Mouse (Mus musculus) liver, embryonic 14.5 days (tissue): ENCODE measurements around the gene Otud6a.

ENCODE experiments used
- CTCF ChIP-seq: IDR thresholded peaks from 2 replicates; pipeline ENCODE4 v1.5.1; 2016; ENCODE audit warnings: antibody characterized with exemption, low read depth, control low read depth
- EP300 ChIP-seq: IDR thresholded peaks from 2 replicates; pipeline ENCODE4 v1.6.1; 2016; ENCODE audit warnings: antibody characterized with exemption, low read depth

DNA sequence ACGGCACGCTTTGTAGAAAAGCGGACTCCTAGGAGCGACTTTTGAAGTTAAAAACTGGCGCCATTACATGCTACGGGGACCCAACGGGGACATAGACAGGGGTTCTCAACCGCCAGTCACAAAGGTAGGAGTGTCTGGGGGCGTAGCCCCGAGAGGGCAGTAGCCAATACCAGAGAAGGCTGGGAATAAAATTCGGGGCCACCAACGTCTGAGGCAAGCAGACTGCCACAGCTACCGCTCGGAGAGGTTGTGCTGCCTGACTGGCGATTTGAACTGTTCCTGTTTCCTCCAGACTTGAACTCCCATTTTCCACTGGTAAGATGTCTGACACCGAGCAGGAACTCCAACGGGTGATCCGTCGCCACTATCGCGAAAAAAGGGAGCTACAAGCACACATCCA is at the start of gene Otud6a:
- no peak for TF ChIP-seq CTCF
- no peak for TF ChIP-seq EP300
